Mouse (Mus musculus) heart, embryonic 13.5 days (tissue): Measurements from ENCODE around the gene Efhc1. TPM values are rescaled to one million over a fixed set of nuclear protein-coding genes. Genes with fewer than 3 reads are reported as not detected.

Source experiments
- ATAC-seq: fragments of 200-750 bp; cut with Nextera tagmentation; 2 replicates; pipeline ENCODE4 v1.8.0; 2017; ENCODE audit warnings: moderate TSS enrichment; ENCODE audit not compliant: insufficient number of reproducible peaks, low FRiP score, low TSS enrichment; ENCODE audit errors: extremely low read depth
- H3K27ac ChIP-seq: fragments of 300-500 bp; sonication (generic); replicated peaks from 2 replicates; pipeline ENCODE4 v1.5.1; 2015; ENCODE audit warnings: moderate library complexity, mild to moderate bottlenecking, inconsistent platforms
- H3K27me3 ChIP-seq: fragments of 300-500 bp; sonication (generic); replicated peaks from 2 replicates; pipeline ENCODE4 v1.6.1; 2015; ENCODE audit warnings: mild to moderate bottlenecking, inconsistent platforms
- H3K36me3 ChIP-seq: fragments of 300-500 bp; sonication (generic); 2 replicates; pipeline ENCODE4 v1.6.1; 2015; ENCODE audit warnings: mild to moderate bottlenecking, inconsistent platforms
- H3K4me1 ChIP-seq: fragments of 300-500 bp; sonication (generic); 2 replicates; pipeline ENCODE4 v1.6.1; 2015; ENCODE audit warnings: inconsistent platforms
- H3K4me2 ChIP-seq: fragments of 300-500 bp; sonication (generic); 2 replicates; pipeline ENCODE4 v1.6.1; 2015; ENCODE audit warnings: inconsistent platforms, mild to moderate bottlenecking, moderate library complexity
- H3K4me3 ChIP-seq: fragments of 300-500 bp; sonication (generic); 2 replicates; pipeline ENCODE4 v1.5.1; 2015; ENCODE audit warnings: moderate library complexity, mild to moderate bottlenecking, inconsistent platforms
- H3K9ac ChIP-seq: fragments of 300-500 bp; sonication (generic); 2 replicates; pipeline ENCODE4 v1.6.1; 2015; ENCODE audit warnings: inconsistent platforms, mild to moderate bottlenecking, moderate library complexity
- H3K9me3 ChIP-seq: fragments of 300-500 bp; sonication (generic); 2 replicates; pipeline ENCODE4 v1.6.1; 2016; ENCODE audit warnings: inconsistent platforms
- WGBS: fragments of 180-500 bp; shearing (Covaris S2); methylation state at CpG from one replicate; pipeline ENCODE4 v1.1.7; 2015; ENCODE audit warnings: mixed read lengths; 5-methylcytosine and 5-hydroxymethylcytosine counted together
- polyA plus RNA-seq: library from polyadenylated mRNA; unstranded; fragments of >200 nt; fragmentation: Nextera tagmentation; extraction: Ambion mirVana; gene quantifications from 2 replicates; pipeline ENCODE4 v1.2.1, GENCODE M21; 2015

The Efhc1 gene
- polyA plus RNA-seq, 1 experiment from 2014 or later = 1.6 TPM

- Histone ChIP-seq H3K9me3 (no peaks in the 10 kb centered on the region), H3K36me3 (no peaks in the 10 kb centered on the region)
- no peak for ATAC-seq
Observed at GRCm38 (mm10) chr1:20989461-20990083, 38.1 kb downstream of the Efhc1 start.

GRCm38 (mm10) chr1:20993690-20994089 is 42.3 kb downstream of the Efhc1 start:
- Histone ChIP-seq H3K4me3 (no peak overlapping the region), H3K27me3 (no peaks in the 10 kb centered on the region), H3K9ac (no peak overlapping the region), H3K4me1 (peaks cover 30% of the 10 kb centered on the region), H3K9me3 (no peaks in the 10 kb centered on the region), H3K4me2 (no peak overlapping the region), H3K27ac (no peak overlapping the region), H3K36me3 (no peaks in the 10 kb centered on the region)
- no peak for ATAC-seq
- 67% methylated on average over 3 of the region's 3 CpGs for WGBS

More at GRCm38 (mm10) chr1:20989461-20990083, 38.1 kb downstream of the Efhc1 start:
- Histone ChIP-seq H3K9ac (no peak overlapping the region), H3K4me3 (no peak overlapping the region), H3K27me3 (no peaks in the 10 kb centered on the region), H3K27ac (no peak overlapping the region), H3K4me2 (no peak overlapping the region), H3K4me1 (no peaks in the 10 kb centered on the region)
- WGBS = 83% methylated on average over 11 of the region's 11 CpGs

GRCm38 (mm10) chr1:20994338-20994737 is 42.9 kb downstream of the Efhc1 start:
- Histone ChIP-seq H3K4me3 (no peak overlapping the region), H3K9ac (no peak overlapping the region), H3K36me3 (peaks cover 6% of the 10 kb centered on the region; the same call in 1 of the 2 replicates), H3K4me2 (no peak overlapping the region), H3K4me1 (peaks cover 30% of the 10 kb centered on the region), H3K27ac (no peak overlapping the region), H3K27me3 (no peaks in the 10 kb centered on the region), H3K9me3 (no peaks in the 10 kb centered on the region)
- WGBS = 56% methylated on average over 5 of the region's 5 CpGs
- no peak for ATAC-seq

GRCm38 (mm10) chr1:20995331-20995986 is 44.0 kb downstream of the Efhc1 start:
- H3K9ac ChIP-seq = no peak overlapping the region
- peaks cover 30% of the 10 kb centered on the region for H3K4me1 ChIP-seq
- no peak overlapping the region for H3K4me3 ChIP-seq
- no peak overlapping the region for H3K4me2 ChIP-seq
- peaks cover 14% of the 10 kb centered on the region for H3K36me3 ChIP-seq
- H3K9me3 ChIP-seq = no peaks in the 10 kb centered on the region
- no peaks in the 10 kb centered on the region for H3K27me3 ChIP-seq
- H3K27ac ChIP-seq = no peak overlapping the region
- 34% methylated on average over 7 of the region's 7 CpGs for WGBS
- no peak for ATAC-seq

GRCm38 (mm10) chr1:20996603-20997327 is 45.3 kb downstream of the Efhc1 start:
- Histone ChIP-seq H3K4me3 (no peak overlapping the region), H3K9me3 (no peaks in the 10 kb centered on the region), H3K27ac (peak overlapping the region; percentile 28), H3K27me3 (no peaks in the 10 kb centered on the region), H3K9ac (0 out of 2 replicates have a peak overlapping the region, but pooled peaks have one; percentile 4), H3K4me1 (peaks cover 30% of the 10 kb centered on the region), H3K36me3 (peaks cover 25% of the 10 kb centered on the region), H3K4me2 (no peak overlapping the region)
- no peak for ATAC-seq
- 42% methylated on average over 17 of the region's 17 CpGs for whole genome bisulfite sequencing

- no peak overlapping the region for H3K4me3 ChIP-seq
- H3K4me2 ChIP-seq = no peak overlapping the region
- no peaks in the 10 kb centered on the region for H3K27me3 ChIP-seq
- H3K4me1 ChIP-seq = peaks cover 31% of the 10 kb centered on the region
- 0 out of 2 replicates have a peak overlapping the region, but pooled peaks have one; percentile 4 for H3K9ac ChIP-seq
- 59% methylated on average over 2 of the region's 2 CpGs for WGBS
- H3K27ac ChIP-seq = peak overlapping the region; percentile 24; the same call in 1 of the 2 replicates
- H3K36me3 ChIP-seq = peaks cover 30% of the 10 kb centered on the region
- no peak for ATAC-seq
- no peaks in the 10 kb centered on the region for H3K9me3 ChIP-seq
Observed at GRCm38 (mm10) chr1:20997328-20997689, 45.9 kb downstream of the Efhc1 start.

GRCm38 (mm10) chr1:20997881-20998389 is 46.5 kb downstream of the Efhc1 start:
- Histone ChIP-seq H3K36me3 (peaks cover 36% of the 10 kb centered on the region), H3K4me1 (peaks cover 37% of the 10 kb centered on the region), H3K9me3 (no peaks in the 10 kb centered on the region), H3K27me3 (no peaks in the 10 kb centered on the region), H3K4me2 (no peak overlapping the region), H3K27ac (no peak overlapping the region), H3K9ac (no peak overlapping the region), H3K4me3 (no peak overlapping the region)
- no peak for ATAC-seq
- WGBS = 48% methylated on average over 13 of the region's 13 CpGs

- Histone ChIP-seq H3K36me3 (peaks cover 76% of the 10 kb centered on the region), H3K9me3 (no peaks in the 10 kb centered on the region), H3K9ac (no peak overlapping the region), H3K27me3 (no peaks in the 10 kb centered on the region), H3K4me2 (no peak overlapping the region), H3K4me1 (peaks cover 16% of the 10 kb centered on the region), H3K27ac (no peak overlapping the region), H3K4me3 (no peak overlapping the region)
- WGBS = 72% methylated on average over 14 of the region's 14 CpGs
- peak; percentile 14; the same call in 1 of the 2 replicates for ATAC-seq
Observed at GRCm38 (mm10) chr1:21002246-21003142, 51.1 kb downstream of the Efhc1 start.

- no peak for ATAC-seq
- peaks cover 18% of the 10 kb centered on the region for H3K4me1 ChIP-seq
- 69% methylated on average over 8 of the region's 8 CpGs for WGBS
- no peak overlapping the region for H3K4me3 ChIP-seq
- H3K9me3 ChIP-seq = no peaks in the 10 kb centered on the region
- no peak overlapping the region for H3K9ac ChIP-seq
- H3K36me3 ChIP-seq = peaks cover 74% of the 10 kb centered on the region
- H3K27ac ChIP-seq = no peak overlapping the region
- no peak overlapping the region for H3K4me2 ChIP-seq
- no peaks in the 10 kb centered on the region for H3K27me3 ChIP-seq
Observed at GRCm38 (mm10) chr1:21004596-21004995, 53.2 kb downstream of the Efhc1 start.

GRCm38 (mm10) chr1:21006775-21007174 is 55.3 kb downstream of the Efhc1 start:
- 77% methylated on average over 5 of the region's 5 CpGs for WGBS
- Histone ChIP-seq H3K9ac (no peak overlapping the region), H3K4me1 (peaks cover 33% of the 10 kb centered on the region), H3K27me3 (no peaks in the 10 kb centered on the region), H3K9me3 (no peaks in the 10 kb centered on the region), H3K4me3 (no peak overlapping the region), H3K36me3 (peaks cover 77% of the 10 kb centered on the region), H3K27ac (no peak overlapping the region), H3K4me2 (no peak overlapping the region)
- ATAC-seq = no peak
